Mouse (Mus musculus) cerebral cortex, adult 2 months (tissue): ENCODE measurements around the gene Ankrd2.

Source experiments
- WGBS: fragments of 180-500 bp; shearing (Covaris S2); methylation state at CpG from one replicate; pipeline ENCODE4 v1.1.7; 2018; 5-methylcytosine and 5-hydroxymethylcytosine counted together

Ankrd2 gene

DNA sequence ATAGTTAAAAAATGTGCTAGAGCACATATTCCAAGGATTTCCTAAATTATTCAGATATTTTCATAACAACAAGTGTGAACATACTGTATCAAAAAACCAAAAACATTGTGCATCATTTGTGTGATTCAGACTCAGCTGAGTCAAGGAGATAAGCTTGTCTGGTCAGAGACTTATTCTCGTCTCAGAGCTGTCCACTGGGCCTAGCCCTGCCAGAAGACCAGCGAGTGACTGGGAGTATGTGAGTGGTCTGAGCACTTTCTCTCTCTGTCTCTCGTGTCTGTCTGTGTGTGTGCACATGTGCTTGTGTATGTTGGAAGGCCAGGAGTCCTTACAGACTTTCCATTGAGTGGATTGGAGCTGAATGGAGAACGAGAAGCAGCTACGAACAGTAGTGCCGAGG lies 20.8 kb upstream of the Ankrd2 start:
- WGBS, result 91% methylated on average over 6 of the region's 6 CpGs

DNA sequence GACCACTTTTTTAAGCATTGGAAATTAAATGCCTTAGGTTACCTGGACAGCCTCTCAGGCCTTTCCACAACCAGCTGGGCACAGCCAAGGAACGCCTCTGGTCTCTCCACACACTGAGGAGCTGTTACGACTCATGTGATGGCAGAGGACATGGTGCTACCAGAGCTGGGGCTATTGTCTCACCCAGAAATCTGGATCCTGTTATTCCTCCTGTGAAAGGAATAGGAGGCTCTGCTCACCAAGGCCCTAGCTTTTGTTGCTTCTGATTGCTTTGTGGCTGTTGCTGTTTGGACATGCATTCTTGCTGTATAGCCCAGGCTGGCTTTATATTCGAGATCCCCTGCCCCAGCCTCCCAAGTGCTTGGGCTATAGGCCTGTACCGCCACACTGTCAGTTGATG lies 19.5 kb upstream of the Ankrd2 start:
- 67% methylated on average over 4 of the region's 4 CpGs for WGBS

- 33% methylated on average over 5 of the region's 5 CpGs for whole genome bisulfite sequencing
These were observed 19.0 kb upstream of the Ankrd2 start for GRCm38 (mm10) chr19:42016840-42017239.

DNA sequence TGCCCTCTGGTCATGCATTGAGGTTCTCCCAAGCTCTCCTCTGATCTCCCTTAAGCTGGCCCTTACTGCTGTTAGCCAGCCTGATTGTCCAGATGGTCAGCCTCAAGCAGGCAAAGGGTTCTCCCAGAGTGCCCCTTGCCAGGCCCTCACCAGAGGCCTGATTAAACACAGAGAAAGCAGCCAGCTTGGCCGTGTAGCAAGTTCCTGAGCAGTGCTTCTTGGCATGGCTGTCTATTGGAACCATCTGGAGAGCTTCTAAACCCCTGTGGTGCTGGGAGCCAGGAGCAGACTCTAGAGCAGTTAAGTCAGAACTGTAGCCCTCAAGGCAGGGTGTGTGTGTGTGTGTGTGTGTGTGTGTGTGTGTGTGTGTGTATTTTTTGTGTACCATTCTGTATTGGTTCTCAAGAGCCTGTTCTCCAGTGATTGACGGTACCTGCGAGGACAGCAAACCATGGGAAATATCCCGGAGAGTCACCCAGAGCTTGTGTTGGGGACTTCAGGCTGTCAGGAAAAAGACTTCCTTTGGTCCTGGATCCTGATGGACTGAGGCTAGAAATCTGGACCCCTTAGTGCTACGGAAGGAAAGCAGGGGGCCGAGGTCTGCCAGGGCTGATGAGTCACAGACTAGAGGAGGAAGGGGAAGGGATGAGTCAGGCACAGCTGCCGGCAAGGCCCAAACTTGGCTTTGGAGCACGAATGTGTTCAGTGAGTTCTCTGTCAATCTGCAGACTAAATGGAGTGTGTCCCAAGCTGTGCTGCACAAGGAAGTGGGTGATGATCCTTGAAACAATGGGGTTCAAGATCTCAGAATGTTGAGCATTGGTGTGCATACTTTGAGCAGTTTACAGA lies 18.2 kb upstream of the Ankrd2 start:
- 38% methylated on average over 8 of the region's 8 CpGs for WGBS

GRCm38 (mm10) chr19:42019011-42019522 lies 16.7 kb upstream of the Ankrd2 start:
- WGBS, result 72% methylated on average over 4 of the region's 4 CpGs

- 67% methylated on average over 10 of the region's 10 CpGs for WGBS
These were observed 13.9 kb upstream of the Ankrd2 start for GRCm38 (mm10) chr19:42021681-42022541.

DNA sequence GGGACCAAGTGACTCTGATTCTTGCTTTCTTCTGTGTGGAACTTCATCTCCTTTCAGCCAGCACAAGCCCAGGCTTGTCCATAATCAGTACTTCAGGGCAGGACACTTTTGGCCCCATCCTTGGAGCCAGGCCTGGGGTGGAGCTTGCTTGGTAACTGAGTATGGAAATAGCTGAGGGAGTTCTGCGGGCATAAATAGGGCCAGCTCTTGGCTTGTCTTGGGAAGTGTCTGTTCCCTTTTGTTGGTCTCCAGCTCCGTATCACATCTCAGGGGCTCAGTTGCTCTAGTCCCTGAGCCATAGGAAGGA lies 13.3 kb upstream of the Ankrd2 start:
- whole genome bisulfite sequencing, result 70% methylated on average over 2 of the region's 2 CpGs

DNA sequence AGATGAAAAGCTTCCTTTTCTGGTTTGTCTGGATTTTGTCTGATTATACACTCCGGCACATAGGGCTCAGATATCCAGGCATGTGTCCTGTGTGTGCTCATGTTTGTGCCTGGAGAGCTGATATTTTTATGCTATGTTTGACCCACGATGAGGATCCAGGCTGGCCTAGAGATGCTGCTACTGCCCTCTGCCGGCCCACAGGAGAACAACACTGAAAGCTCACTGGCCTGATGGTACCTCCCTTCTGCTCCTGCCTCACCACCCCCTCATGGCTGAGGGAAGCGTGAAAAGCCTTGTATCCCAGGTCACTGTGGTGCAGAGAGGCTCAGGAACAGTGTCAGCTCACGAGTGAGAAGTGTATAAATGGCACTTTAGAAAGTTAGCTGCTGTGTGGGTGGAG lies 9.6 kb upstream of the Ankrd2 start:
- WGBS, result 5% methylated on average over 5 of the region's 5 CpGs

DNA sequence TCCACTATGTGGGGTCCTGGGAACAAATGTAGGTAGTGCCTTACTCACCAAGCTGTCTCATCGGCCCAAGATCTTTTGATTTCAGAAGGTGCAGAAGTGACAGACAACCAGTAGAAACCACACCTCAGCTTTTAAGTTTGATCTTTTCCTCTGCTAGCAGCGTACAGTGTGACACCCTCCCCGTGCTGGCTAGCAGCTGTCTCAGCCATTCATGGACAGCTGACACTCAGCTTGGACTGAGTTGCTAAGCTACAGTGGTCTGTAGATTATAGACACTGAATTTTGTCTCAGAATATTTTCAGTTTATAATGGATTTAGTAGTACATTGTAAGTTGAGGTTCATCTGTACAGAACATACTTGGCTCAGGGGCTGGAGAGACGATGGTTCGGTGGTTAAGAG lies 4.7 kb upstream of the Ankrd2 start:
- WGBS, result 88% methylated on average over 5 of the region's 5 CpGs

- WGBS, result 84% methylated on average over 14 of the region's 14 CpGs
These were observed 2.2 kb upstream of the Ankrd2 start for GRCm38 (mm10) chr19:42033611-42034010.

GRCm38 (mm10) chr19:42034146-42034775 lies 1.5 kb upstream of the Ankrd2 start:
- 54% methylated on average over 9 of the region's 9 CpGs for WGBS

DNA sequence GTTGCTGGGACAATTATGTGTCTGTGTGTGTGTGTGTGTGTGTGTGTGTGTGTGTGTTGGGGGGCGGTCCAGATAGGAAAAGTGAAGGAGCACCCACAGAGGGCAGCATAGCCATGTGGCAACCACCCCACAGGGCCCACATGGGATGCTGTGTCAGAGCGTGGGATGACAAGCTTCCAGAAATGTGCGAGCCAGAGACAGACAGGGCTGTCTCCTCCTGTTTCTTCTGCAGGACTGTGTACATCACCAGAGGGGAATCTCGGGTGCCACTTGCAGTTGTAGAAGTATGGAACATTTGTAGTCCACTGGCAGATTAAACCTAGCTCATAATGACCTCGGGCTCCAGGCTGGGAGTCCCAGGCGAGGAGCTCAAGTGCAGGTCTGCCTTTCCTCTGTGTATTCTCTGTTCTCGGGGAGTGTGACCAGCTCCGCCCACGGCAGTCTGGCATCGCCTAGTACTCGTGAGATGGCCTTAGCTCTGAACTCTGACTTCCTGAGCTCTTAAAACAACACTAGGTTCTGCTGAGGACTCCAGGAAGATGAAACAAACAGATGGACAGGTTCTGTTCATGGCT lies 832 bp upstream of the Ankrd2 start:
- 36% methylated on average over 11 of the region's 11 CpGs for WGBS

DNA sequence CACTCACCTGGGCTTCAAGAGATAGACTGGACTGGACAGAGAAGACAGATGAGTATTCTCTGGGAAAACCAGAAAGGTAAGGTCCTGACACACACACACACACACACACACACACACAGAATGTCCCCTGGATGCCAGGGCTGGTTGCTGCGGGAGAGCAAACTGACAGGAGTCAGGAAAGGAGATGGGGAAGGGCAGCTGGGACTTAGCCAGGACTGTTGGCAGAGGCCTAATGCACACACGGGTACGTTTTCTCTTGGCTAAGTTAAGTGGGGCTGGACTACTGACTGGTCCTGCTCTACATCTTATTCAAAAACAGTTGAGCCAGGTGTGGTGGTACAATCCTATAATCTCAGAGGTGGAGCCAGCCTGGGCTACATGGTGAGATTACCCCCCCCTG lies 557 bp downstream of the Ankrd2 start:
- 73% methylated on average over 3 of the region's 3 CpGs for WGBS

DNA sequence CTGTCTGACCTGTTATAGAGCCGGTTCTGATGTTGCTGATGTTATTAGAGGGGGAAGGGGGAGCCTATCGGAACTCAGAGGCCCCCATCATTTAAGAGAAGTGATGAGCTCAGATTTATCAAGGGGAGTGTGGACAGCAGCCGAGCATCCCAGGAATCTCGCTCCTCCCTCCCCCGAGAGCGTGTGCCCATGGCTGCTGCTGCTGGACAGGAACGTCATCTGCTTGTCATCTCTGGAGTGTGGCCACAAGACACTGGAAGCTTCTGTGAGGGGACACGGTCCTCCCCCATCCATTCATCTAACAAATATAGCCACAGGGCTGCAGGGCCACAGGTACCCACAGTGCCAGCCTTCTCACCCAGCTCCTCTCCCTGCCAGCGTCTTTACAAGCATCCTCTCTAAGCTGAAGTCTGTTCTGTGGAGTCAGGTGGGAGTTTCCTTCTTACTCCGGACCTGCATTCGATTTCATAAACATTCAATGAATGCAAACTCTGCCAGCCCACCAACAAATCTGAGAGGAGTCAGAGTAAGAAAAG lies 1.4 kb downstream of the Ankrd2 start:
- 84% methylated on average over 11 of the region's 11 CpGs for WGBS

DNA sequence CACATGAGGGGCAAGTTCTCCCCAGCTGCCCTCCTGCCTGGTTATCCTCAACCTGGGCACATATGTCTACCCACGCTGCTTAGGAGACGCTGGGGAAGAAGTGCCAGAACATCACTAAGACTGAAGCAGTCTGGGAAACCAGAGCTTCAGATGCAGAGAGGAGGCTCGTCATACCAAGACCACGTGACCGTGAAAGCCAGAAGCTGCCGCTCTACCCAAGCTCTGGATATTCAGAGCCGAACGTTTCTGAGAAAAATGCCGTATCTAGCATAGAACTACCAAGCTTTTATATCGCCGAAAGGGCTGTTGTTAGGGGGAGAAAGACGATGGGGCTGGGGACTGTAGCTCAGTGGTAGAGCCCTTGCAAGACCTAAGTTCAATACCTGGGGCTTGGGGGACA lies 2.5 kb downstream of the Ankrd2 start:
- 91% methylated on average over 12 of the region's 12 CpGs for WGBS

GRCm38 (mm10) chr19:42043988-42044387 lies 8.2 kb downstream of the Ankrd2 start:
- over 99% methylated on average over 6 of the region's 6 CpGs for WGBS

GRCm38 (mm10) chr19:42045269-42046102 lies 9.7 kb downstream of the Ankrd2 start, which contains the start of gene Hoga1:
Gene Hoga1, plus strand, starts transcription at chr19:42045610.
- 38% methylated on average over 23 of the region's 23 CpGs for WGBS

- 76% methylated on average over 1 of the region's 1 CpGs for WGBS
These were observed 14.5 kb downstream of the Ankrd2 start for GRCm38 (mm10) chr19:42050251-42050650.

- WGBS, result 83% methylated on average over 3 of the region's 3 CpGs
These were observed 15.6 kb downstream of the Ankrd2 start for GRCm38 (mm10) chr19:42051351-42051750.

DNA sequence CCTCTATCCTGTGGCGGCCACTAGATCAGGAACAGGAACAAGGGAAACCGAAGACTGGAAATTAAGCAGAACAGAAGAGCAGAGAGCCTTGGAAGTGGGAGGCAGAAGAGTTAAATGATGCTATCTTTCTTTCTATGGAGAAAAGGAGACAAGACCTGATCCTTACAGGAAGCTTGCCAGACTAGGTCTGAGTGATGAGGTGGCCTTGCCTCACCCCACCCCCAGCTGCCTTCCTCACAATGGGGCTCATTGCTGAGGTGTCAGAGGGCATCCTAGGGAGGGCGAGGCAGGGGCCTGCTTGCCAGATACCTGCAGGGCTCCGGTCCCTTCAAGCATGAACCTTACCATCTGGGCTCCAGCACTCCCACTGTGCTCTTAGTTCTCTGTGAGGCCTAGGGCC lies 16.1 kb downstream of the Ankrd2 start, which contains the start of gene 4933411K16Rik:
4933411K16Rik (plus strand) TSS at position 301 of the 400 bp plus-strand sequence.
- 89% methylated on average over 4 of the region's 4 CpGs for whole genome bisulfite sequencing

GRCm38 (mm10) chr19:42054255-42054654 lies 18.5 kb downstream of the Ankrd2 start:
- WGBS, result 76% methylated on average over 6 of the region's 6 CpGs
